Mouse (Mus musculus) megakaryocyte, embryonic 14.5 days (primary cell): ENCODE measurements around the gene Sh2b1. TPM values are rescaled to one million over a fixed set of nuclear protein-coding genes. Genes with fewer than 3 reads are reported as not detected.

Experiments used
- H3K27me3 ChIP-seq: replicated peaks from 2 replicates; pipeline ENCODE3; 2012; ENCODE audit warnings: inconsistent platforms
- H3K36me3 ChIP-seq: replicated peaks from 2 replicates; pipeline ENCODE3; 2012; ENCODE audit warnings: low read length, inconsistent platforms, mixed read lengths
- H3K4me1 ChIP-seq: 2 replicates; pipeline ENCODE4 v1.6.1; 2012; ENCODE audit warnings: inconsistent platforms
- H3K4me3 ChIP-seq: replicated peaks from 2 replicates; pipeline ENCODE3; 2012; ENCODE audit warnings: moderate library complexity, mild to moderate bottlenecking, inconsistent platforms
- H3K9me3 ChIP-seq: 2 replicates; pipeline ENCODE4 v1.6.1; 2012; ENCODE audit warnings: inconsistent platforms
- FLI1 ChIP-seq: IDR thresholded peaks from 2 replicates; pipeline ENCODE4 v1.6.1; 2012; ENCODE audit warnings: low read length, inconsistent platforms, mixed read lengths
- GATA1 ChIP-seq: IDR thresholded peaks from 3 replicates; pipeline ENCODE4 v1.6.1; 2012; ENCODE audit warnings: mixed read lengths, low read length, inconsistent platforms, borderline replicate concordance
- polyA plus RNA-seq: library from polyadenylated mRNA; stranded (reverse); fragments of >175 nt; gene quantifications from 2 replicates; pipeline ENCODE4 v1.2.3, GENCODE M21; 2012; ENCODE audit warnings: low replicate concordance; ENCODE audit not compliant: insufficient read depth

Sh2b1 gene
- polyA plus RNA-seq, 1 experiment, result 94.0 TPM

DNA sequence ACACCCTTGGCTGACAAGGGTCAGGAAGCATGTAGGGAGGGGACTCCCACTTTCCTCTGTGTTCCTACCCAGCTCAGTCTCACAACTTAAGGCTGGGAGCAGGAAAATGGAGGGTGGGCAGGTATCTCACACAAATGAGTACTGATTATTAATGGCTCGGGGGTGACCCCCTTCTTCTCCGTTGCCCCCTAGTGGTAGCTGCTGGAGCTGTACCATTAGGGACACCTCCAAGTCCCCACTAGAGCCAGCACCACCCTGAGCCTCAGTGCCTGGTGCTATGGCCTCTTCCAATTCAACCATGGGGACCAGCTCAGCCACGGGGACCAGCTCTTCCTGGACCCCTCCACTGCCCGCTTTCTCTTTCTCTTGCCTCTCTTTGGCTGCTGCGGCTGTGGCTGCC, 8.0 kb downstream of the Sh2b1 start:
- Histone ChIP-seq H3K4me1 (peaks cover 100% of the 10 kb centered on the region), H3K36me3 (peaks cover 87% of the 10 kb centered on the region)
- TF ChIP-seq GATA1, result no peak
- TF ChIP-seq FLI1, result no peak

DNA sequence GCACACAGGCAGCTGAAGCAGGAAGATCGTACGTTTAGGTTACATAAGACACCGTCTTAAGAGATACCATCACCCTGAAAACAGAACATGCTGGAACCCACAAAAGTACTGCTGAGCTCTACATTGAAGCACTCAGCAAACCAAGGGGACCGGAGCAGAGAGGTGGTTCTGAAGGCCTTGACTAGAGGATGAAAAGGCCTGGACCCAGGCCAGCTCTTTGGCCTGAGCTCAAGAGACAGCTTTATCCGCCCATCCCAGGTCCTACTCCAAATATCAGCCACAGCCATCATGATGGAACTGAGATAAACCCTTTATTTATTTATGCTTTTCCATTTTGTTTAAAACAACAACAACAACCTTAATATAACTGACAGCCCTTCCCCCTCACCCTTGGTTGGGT, 8.5 kb downstream of the Sh2b1 start:
- no peaks in the 10 kb centered on the region for H3K27me3 ChIP-seq
- no peaks in the 10 kb centered on the region for H3K9me3 ChIP-seq
- TF ChIP-seq GATA1, result no peak
- no peak for TF ChIP-seq FLI1
- peak overlapping the region; percentile 29 for H3K4me3 ChIP-seq
- peaks cover 87% of the 10 kb centered on the region for H3K36me3 ChIP-seq
- peaks cover 100% of the 10 kb centered on the region for H3K4me1 ChIP-seq

More for the DNA sequence above, 8.0 kb downstream of the Sh2b1 start:
- Histone ChIP-seq H3K27me3 (no peaks in the 10 kb centered on the region), H3K9me3 (no peaks in the 10 kb centered on the region), H3K4me3 (peak overlapping the region; percentile 29)

- Histone ChIP-seq H3K4me1 (peaks cover 100% of the 10 kb centered on the region), H3K9me3 (no peaks in the 10 kb centered on the region), H3K27me3 (no peaks in the 10 kb centered on the region), H3K4me3 (peak overlapping the region; percentile 76), H3K36me3 (peaks cover 84% of the 10 kb centered on the region)
- TF ChIP-seq FLI1 (no peak), GATA1 (no peak)
Measured at GRCm38 (mm10) chr7:126466116-126466515, 9.1 kb downstream of the Sh2b1 start.

- H3K4me3 ChIP-seq, result peak overlapping the region; percentile 86
- TF ChIP-seq FLI1 (no peak), GATA1 (no peak)
- peaks cover 100% of the 10 kb centered on the region for H3K4me1 ChIP-seq
- peaks cover 5% of the 10 kb centered on the region for H3K27me3 ChIP-seq
- peaks cover 83% of the 10 kb centered on the region for H3K36me3 ChIP-seq
- no peaks in the 10 kb centered on the region for H3K9me3 ChIP-seq
Measured at GRCm38 (mm10) chr7:126465246-126466030, 9.8 kb downstream of the Sh2b1 start.

DNA sequence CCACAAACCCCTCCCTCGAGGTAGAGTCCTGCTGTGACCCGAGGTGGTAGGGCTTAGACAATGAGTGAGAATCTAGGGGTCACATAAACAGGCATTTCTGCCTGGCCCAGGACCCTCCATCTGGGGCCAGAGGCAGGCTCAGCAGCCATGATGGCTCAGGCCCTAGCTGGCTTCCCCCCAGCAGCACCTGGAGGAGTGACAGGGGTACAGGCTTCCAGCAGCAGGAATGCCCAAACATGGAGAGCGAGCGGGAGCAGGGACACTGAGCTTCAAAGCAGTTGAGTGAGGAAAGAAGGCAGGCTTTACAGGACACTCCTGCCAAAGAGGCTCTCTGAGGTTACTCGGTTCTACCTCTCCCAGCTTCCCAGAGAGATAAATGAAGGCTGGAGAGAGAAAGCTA, 10.4 kb downstream of the Sh2b1 start:
- Histone ChIP-seq H3K4me3 (peak overlapping the region; percentile 80), H3K4me1 (peaks cover 100% of the 10 kb centered on the region), H3K36me3 (peaks cover 80% of the 10 kb centered on the region), H3K9me3 (no peaks in the 10 kb centered on the region), H3K27me3 (peaks cover 6% of the 10 kb centered on the region)
- TF ChIP-seq GATA1, result no peak
- TF ChIP-seq FLI1, result no peak

DNA sequence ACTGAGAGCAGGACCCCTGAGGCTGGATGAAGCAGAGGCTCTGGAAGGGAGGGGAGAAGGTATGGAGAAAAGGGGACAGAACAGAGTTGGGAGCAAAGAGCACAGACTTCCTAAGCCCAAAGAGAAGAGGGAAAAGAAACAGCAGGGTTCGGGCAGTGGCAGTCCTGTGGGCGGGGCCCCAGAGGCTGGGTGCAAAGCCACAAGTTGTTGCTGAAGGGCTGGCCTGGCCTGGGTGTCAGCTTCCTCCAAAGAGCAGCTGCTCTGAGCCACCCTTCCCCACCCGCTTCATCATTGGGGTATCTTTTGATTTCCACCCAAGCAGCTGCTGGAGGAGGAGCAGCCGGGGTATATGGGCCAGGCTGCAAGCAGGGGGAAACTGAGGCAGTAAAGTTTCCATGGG, 11.1 kb downstream of the Sh2b1 start:
- TF ChIP-seq FLI1, result no peak
- TF ChIP-seq GATA1, result no peak
- peaks cover 6% of the 10 kb centered on the region for H3K27me3 ChIP-seq
- H3K9me3 ChIP-seq, result no peaks in the 10 kb centered on the region
- peak overlapping the region; percentile 80 for H3K4me3 ChIP-seq
- peaks cover 100% of the 10 kb centered on the region for H3K4me1 ChIP-seq
- H3K36me3 ChIP-seq, result peaks cover 79% of the 10 kb centered on the region

DNA sequence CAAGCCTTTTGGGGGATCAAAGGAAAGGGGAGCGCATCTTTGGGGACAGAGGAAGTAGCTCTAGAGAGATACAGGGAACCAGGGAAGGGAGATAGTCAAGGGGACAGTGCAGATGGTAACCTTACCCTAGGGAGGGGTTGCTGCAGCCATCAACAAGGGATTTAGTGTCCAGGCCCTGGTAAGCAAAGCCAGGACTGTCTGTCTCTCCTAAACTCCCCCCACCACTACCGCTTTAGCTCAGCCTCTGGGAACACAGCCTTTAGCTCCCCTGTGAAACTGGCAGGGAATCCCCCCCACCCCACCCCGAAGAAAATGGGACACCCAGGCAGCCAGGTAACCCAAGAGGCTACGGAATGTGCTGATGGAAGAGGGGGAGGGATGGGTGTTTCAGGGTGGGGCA, 11.7 kb downstream of the Sh2b1 start:
- Histone ChIP-seq H3K4me3 (peak overlapping the region; percentile 80), H3K36me3 (peaks cover 78% of the 10 kb centered on the region), H3K4me1 (peaks cover 100% of the 10 kb centered on the region), H3K27me3 (peaks cover 6% of the 10 kb centered on the region), H3K9me3 (no peaks in the 10 kb centered on the region)
- TF ChIP-seq FLI1 (no peak), GATA1 (no peak)

DNA sequence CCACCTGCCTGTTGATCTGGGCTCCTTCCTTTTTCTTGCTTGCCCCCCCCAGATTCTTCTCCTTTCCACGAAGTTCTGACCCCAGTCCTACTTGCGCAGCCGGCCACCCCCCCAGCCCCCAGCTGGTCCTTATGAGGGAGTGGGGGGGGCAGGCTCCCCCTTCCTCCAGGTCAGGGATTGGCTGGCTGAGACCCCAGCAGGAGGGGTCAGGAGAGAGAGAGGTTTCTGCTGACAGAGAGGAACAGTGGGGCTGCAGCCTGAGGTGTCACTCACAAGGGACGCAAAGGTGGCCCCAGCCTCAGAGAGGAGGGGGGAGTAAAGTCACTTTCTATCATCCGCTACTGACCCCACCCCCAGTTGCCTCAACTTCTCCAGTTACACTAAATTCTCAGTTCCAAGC, 12.2 kb downstream of the Sh2b1 start, which contains the start of gene Atp2a1:
Gene Atp2a1 (minus strand): TSS at position 105 of the 400 bp plus-strand sequence.
- Histone ChIP-seq H3K4me1 (peaks cover 100% of the 10 kb centered on the region), H3K9me3 (no peaks in the 10 kb centered on the region), H3K4me3 (peak within 1 kb of the TSS; percentile 80), H3K27me3 (peaks cover 6% of the 10 kb centered on the region), H3K36me3 (peaks cover 78% of the 10 kb centered on the region)
- TF ChIP-seq GATA1 (no peak), FLI1 (no peak)

DNA sequence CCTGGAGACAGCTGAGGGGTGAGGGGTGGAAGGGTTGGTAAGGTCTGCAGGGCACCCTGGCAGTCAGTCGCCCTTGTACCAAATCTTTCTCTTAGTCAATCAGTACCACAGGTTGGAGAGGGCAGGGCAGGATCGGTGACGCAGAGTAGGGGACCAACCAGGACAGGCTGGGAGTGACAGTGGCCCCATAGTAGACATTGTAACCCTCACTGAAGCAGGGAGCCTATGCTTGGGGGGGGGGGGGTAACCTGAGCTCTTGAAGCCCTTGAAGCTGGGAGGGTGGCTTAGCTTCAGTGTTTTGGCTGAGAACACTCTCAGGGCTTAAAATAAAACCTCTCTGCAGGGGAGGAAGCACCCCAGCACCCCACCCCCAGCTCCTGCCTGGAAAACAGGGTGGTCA, 13.6 kb downstream of the Sh2b1 start:
- Histone ChIP-seq H3K4me1 (peaks cover 100% of the 10 kb centered on the region), H3K9me3 (no peaks in the 10 kb centered on the region), H3K36me3 (peaks cover 78% of the 10 kb centered on the region), H3K27me3 (peaks cover 6% of the 10 kb centered on the region), H3K4me3 (no peak overlapping the region)
- TF ChIP-seq GATA1 (no peak), FLI1 (no peak)

DNA sequence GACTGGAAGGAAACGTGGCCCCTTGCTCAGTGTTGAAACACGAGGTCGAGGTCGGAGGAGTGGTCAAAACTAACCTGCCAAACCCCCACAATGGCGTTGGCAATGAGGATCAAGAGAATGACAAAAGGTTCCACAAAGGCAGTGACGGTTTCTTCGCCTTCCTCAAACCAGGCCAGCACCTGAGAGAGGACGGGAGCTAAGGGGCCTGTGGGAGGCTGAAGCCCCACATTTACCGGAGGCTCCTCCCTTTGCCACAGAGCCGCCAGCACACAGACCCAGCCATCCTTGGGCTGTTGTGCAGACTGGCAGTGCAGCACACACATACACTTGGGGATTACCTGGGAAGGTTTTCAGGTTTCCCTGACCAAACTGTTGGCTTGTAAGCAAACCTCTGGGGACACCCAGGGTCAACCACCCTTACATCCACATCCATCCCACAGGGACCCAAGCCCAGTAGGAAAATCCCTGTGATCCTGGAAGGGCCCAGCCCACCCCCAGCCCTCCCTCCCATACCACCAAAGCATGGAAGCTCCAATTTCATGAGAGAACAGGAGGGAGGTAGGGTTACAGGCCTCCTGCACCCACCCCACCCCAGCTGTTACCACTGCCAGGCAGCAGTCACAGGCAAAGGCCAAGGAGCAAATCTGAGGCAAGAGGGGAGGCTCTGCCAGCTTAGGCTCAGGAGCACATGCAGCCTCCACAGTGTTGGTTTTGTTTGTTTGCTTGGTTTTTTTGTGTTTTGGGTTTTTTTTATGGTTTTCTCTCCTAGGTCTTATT, 14.4 kb downstream of the Sh2b1 start:
- Histone ChIP-seq H3K4me1 (peaks cover 100% of the 10 kb centered on the region), H3K4me3 (no peak overlapping the region), H3K9me3 (no peaks in the 10 kb centered on the region), H3K27me3 (peaks cover 6% of the 10 kb centered on the region), H3K36me3 (peaks cover 79% of the 10 kb centered on the region)
- TF ChIP-seq FLI1 (no peak), GATA1 (no peak)
